Mouse (Mus musculus) forebrain, postnatal 0 days (tissue): ENCODE measurements at regions not wholly inside any gene's neighbourhood (a gene's known extent, or its start where the extent isn't known, plus 50 kb on each side); places are given as distances from the start of the nearest gene placed in this dataset.

Experiments used
- ATAC-seq: fragments of 200-750 bp; cut with Nextera tagmentation; 2 replicates; pipeline ENCODE4 v1.8.0; 2017; ENCODE audit warnings: mild to moderate bottlenecking, moderate library complexity
- DNase-seq: peaks from one replicate; pipeline ENCODE4 v3.0.0-alpha.2; 2015
- H3K27ac ChIP-seq: fragments of 300-500 bp; sonication (generic); 2 replicates; pipeline ENCODE4 v1.5.1; 2014; ENCODE audit warnings: low read depth, mild to moderate bottlenecking, antibody characterized with exemption, low read length, moderate library complexity, mixed read lengths
- H3K27me3 ChIP-seq: fragments of 300-500 bp; sonication (generic); 2 replicates; pipeline ENCODE4 v1.6.1; 2014; ENCODE audit warnings: mild to moderate bottlenecking, low read length, mixed read lengths; ENCODE audit not compliant: insufficient read depth
- H3K36me3 ChIP-seq: fragments of 300-500 bp; sonication (generic); 2 replicates; pipeline ENCODE4 v1.6.1; 2014; ENCODE audit warnings: mild to moderate bottlenecking, moderate library complexity; ENCODE audit not compliant: insufficient read depth
- H3K4me1 ChIP-seq: fragments of 300-500 bp; sonication (generic); 2 replicates; pipeline ENCODE4 v1.6.1; 2014; ENCODE audit warnings: antibody characterized with exemption; ENCODE audit not compliant: insufficient read depth
- H3K4me2 ChIP-seq: fragments of 300-500 bp; sonication (generic); 2 replicates; pipeline ENCODE4 v1.6.1; 2014; ENCODE audit warnings: low read depth, mild to moderate bottlenecking, moderate library complexity
- H3K4me3 ChIP-seq: fragments of 300-500 bp; sonication (generic); 2 replicates; pipeline ENCODE4 v1.5.1; 2014; ENCODE audit warnings: low read depth, low read length, mixed read lengths
- H3K9ac ChIP-seq: fragments of 300-500 bp; sonication (generic); 2 replicates; pipeline ENCODE4 v1.6.1; 2014; ENCODE audit warnings: mild to moderate bottlenecking
- H3K9me3 ChIP-seq: fragments of 300-500 bp; sonication (generic); 2 replicates; pipeline ENCODE4 v1.6.1; 2016; ENCODE audit warnings: low read length
- CTCF ChIP-seq: sonication (generic); IDR thresholded peaks from 2 replicates; pipeline ENCODE4 v1.5.1; 2016; ENCODE audit warnings: antibody characterized with exemption, control low read depth, low read depth
- WGBS: fragments of 180-500 bp; shearing (Covaris S2); extraction: QIAGEN DNeasy Blood & Tissue Kit; methylation state at CpG from one replicate; pipeline ENCODE4 v1.1.7; 2014; 5-methylcytosine and 5-hydroxymethylcytosine counted together

DNA sequence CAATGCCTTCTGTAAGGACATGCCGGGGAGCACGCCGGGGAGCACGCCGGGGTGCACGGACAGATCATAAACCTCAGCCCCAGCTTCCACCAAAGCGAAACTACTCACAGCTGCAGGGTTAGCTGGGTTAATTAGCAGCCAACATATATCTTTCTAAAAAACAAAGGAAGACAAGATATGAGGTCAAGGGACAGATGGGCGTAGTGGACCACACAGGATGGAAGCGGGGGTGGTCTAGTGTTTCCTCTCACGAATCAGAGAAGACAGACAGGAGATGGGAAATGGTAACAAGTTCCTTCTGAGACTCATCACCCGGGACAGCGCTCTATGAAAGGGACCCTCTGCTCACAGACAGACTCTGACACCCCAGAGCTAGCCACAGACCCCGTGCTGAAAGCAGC lies 60.0 kb upstream of the Ajap1 start:
- Histone ChIP-seq H3K4me3 (no peak overlapping the region), H3K9me3 (no peaks in the 10 kb centered on the region), H3K4me1 (0 out of 2 replicates have a peak, but pooled peaks cover 3% of the 10 kb centered on the region), H3K27me3 (no peaks in the 10 kb centered on the region), H3K27ac (no peak overlapping the region), H3K36me3 (no peaks in the 10 kb centered on the region), H3K4me2 (no peak overlapping the region), H3K9ac (no peak overlapping the region)
- no peak for DNase-seq
- TF ChIP-seq CTCF, result no peak
- ATAC-seq, result no peak
- WGBS, result 87% methylated on average over 13 of the region's 13 CpGs

GRCm38 (mm10) chr4:153543900-153544648 lies 61.5 kb upstream of the Ajap1 start:
- Histone ChIP-seq H3K4me2 (no peak overlapping the region), H3K27me3 (no peaks in the 10 kb centered on the region), H3K36me3 (no peaks in the 10 kb centered on the region), H3K9ac (no peak overlapping the region), H3K27ac (no peak overlapping the region), H3K9me3 (no peaks in the 10 kb centered on the region), H3K4me3 (no peak overlapping the region), H3K4me1 (peaks cover 7% of the 10 kb centered on the region; the same call in 1 of the 2 replicates)
- ATAC-seq, result peak; percentile 58
- TF ChIP-seq CTCF, result no peak
- WGBS, result 41% methylated on average over 24 of the region's 24 CpGs
- DNase-seq, result no peak

- Histone ChIP-seq H3K9me3 (no peaks in the 10 kb centered on the region), H3K27me3 (no peaks in the 10 kb centered on the region), H3K4me3 (no peak overlapping the region), H3K4me2 (no peak overlapping the region), H3K27ac (no peak overlapping the region), H3K9ac (no peak overlapping the region), H3K4me1 (peaks cover 7% of the 10 kb centered on the region; the same call in 1 of the 2 replicates), H3K36me3 (no peaks in the 10 kb centered on the region)
- no peak for ATAC-seq
- DNase-seq, result no peak
- no peak for TF ChIP-seq CTCF
- WGBS, result 91% methylated on average over 7 of the region's 7 CpGs
Measured at GRCm38 (mm10) chr4:153546709-153547108, 64.1 kb upstream of the Ajap1 start.

GRCm38 (mm10) chr4:153547111-153547510 lies 64.5 kb upstream of the Ajap1 start:
- no peak overlapping the region for H3K9ac ChIP-seq
- WGBS, result 86% methylated on average over 5 of the region's 5 CpGs

DNA sequence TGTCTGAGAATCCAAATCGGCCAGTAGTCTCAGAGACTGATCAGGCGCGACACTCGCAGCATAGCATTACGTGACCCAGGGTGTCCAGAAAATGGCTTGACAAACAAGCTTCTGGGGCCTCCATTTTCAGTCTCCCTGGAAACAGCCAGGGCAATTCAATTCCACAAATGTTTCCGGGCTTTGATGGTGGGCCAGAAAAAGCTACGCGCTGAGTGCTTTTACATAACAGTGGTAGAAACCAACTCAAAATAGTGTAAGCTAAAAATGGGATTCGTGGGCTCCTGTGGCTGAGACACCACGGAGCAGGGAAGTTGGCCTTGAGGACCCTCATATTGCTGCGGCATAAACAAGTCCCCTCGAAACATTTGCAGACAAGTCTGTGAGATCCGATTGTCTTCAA lies 65.3 kb upstream of the Ajap1 start:
- H3K4me2 ChIP-seq, result no peak overlapping the region
- H3K36me3 ChIP-seq, result no peaks in the 10 kb centered on the region
- no peaks in the 10 kb centered on the region for H3K27me3 ChIP-seq
- 47% methylated on average over 13 of the region's 13 CpGs for WGBS
- H3K9ac ChIP-seq, result no peak overlapping the region
- ATAC-seq, result no peak
- H3K4me1 ChIP-seq, result peaks cover 7% of the 10 kb centered on the region; the same call in 1 of the 2 replicates
- no peak overlapping the region for H3K4me3 ChIP-seq
- H3K9me3 ChIP-seq, result no peaks in the 10 kb centered on the region
- H3K27ac ChIP-seq, result no peak overlapping the region
- no peak for TF ChIP-seq CTCF
- DNase-seq, result peak; percentile 48

More at GRCm38 (mm10) chr4:153547111-153547510, 64.5 kb upstream of the Ajap1 start:
- Histone ChIP-seq H3K27ac (no peak overlapping the region), H3K4me3 (no peak overlapping the region), H3K4me2 (no peak overlapping the region), H3K4me1 (peaks cover 7% of the 10 kb centered on the region; the same call in 1 of the 2 replicates), H3K9me3 (no peaks in the 10 kb centered on the region), H3K27me3 (no peaks in the 10 kb centered on the region), H3K36me3 (no peaks in the 10 kb centered on the region)
- no peak for TF ChIP-seq CTCF
- ATAC-seq (no peak), DNase-seq (no peak)

- Histone ChIP-seq H3K9ac (no peak overlapping the region), H3K27me3 (peaks cover 9% of the 10 kb centered on the region; the same call in 1 of the 2 replicates)
Measured at GRCm38 (mm10) chr4:153551291-153551690, 68.7 kb upstream of the Ajap1 start.

GRCm38 (mm10) chr4:153552483-153552882 lies 69.9 kb upstream of the Ajap1 start:
- WGBS, result 13% methylated on average over 4 of the region's 4 CpGs
- no peak overlapping the region for H3K4me2 ChIP-seq

More at GRCm38 (mm10) chr4:153551291-153551690, 68.7 kb upstream of the Ajap1 start:
- TF ChIP-seq CTCF, result no peak
- DNase-seq (peak; percentile 58), ATAC-seq (peak; percentile 56; the same call in 1 of the 2 replicates)
- H3K27ac ChIP-seq, result no peak overlapping the region
- H3K4me2 ChIP-seq, result no peak overlapping the region
- H3K9me3 ChIP-seq, result no peaks in the 10 kb centered on the region
- H3K4me1 ChIP-seq, result peaks cover 7% of the 10 kb centered on the region; the same call in 1 of the 2 replicates
- no peak overlapping the region for H3K4me3 ChIP-seq
- no peaks in the 10 kb centered on the region for H3K36me3 ChIP-seq
- WGBS, result 74% methylated on average over 7 of the region's 7 CpGs

More at GRCm38 (mm10) chr4:153552483-153552882, 69.9 kb upstream of the Ajap1 start:
- no peak for ATAC-seq
- DNase-seq, result no peak
- Histone ChIP-seq H3K36me3 (no peaks in the 10 kb centered on the region), H3K27ac (no peak overlapping the region), H3K4me3 (no peak overlapping the region), H3K27me3 (peaks cover 9% of the 10 kb centered on the region; the same call in 1 of the 2 replicates), H3K9ac (no peak overlapping the region), H3K9me3 (no peaks in the 10 kb centered on the region), H3K4me1 (peaks cover 5% of the 10 kb centered on the region; the same call in 1 of the 2 replicates)
- no peak for TF ChIP-seq CTCF
